Mouse (Mus musculus) kidney, adult 2 months (tissue): ENCODE data around the gene Anpep. TPM values are rescaled to one million over a fixed set of nuclear protein-coding genes. Genes with fewer than 3 reads are reported as not detected.

ENCODE experiments used
- DNase-seq: peaks from one replicate; pipeline ENCODE4 v3.0.0; 2021
- H3K27ac ChIP-seq: fragments of 200-500 bp; 2 replicates; pipeline ENCODE4 v1.5.1; 2012; ENCODE audit warnings: low read depth, low read length, control low read depth, inconsistent platforms; ENCODE audit not compliant: insufficient read depth
- H3K27me3 ChIP-seq: fragments of 200-500 bp; replicated peaks from 2 replicates; pipeline ENCODE4 v1.6.1; 2012; ENCODE audit warnings: mild to moderate bottlenecking, moderate library complexity, low read length, inconsistent platforms; ENCODE audit not compliant: control insufficient read depth, insufficient read depth
- H3K36me3 ChIP-seq: fragments of 200-500 bp; 2 replicates; pipeline ENCODE4 v1.6.1; 2012; ENCODE audit warnings: mild to moderate bottlenecking, moderate library complexity, low read length, inconsistent platforms; ENCODE audit not compliant: control insufficient read depth, insufficient read depth
- H3K4me1 ChIP-seq: fragments of 200-500 bp; 2 replicates; pipeline ENCODE4 v1.6.1; 2011; ENCODE audit warnings: low read length; ENCODE audit not compliant: control insufficient read depth, insufficient read depth
- H3K4me3 ChIP-seq: fragments of 200-500 bp; 2 replicates; pipeline ENCODE4 v1.5.1; 2011; ENCODE audit warnings: mild to moderate bottlenecking, low read depth, low read length, control low read depth; ENCODE audit not compliant: insufficient read depth
- CTCF ChIP-seq: fragments of 200-500 bp; conservative IDR thresholded peaks from 2 replicates; pipeline ENCODE4 v1.5.1; 2011; ENCODE audit warnings: low read depth, mild to moderate bottlenecking, control low read depth, low read length, moderate library complexity, mixed read lengths; ENCODE audit not compliant: insufficient read depth, insufficient read length
- POLR2A ChIP-seq: fragments of 200-500 bp; IDR thresholded peaks from one replicate; pipeline ENCODE4 v1.6.1; 2011; ENCODE audit warnings: low read depth, low read length, control low read depth
- WGBS: fragments of 180-500 bp; shearing (Covaris S2); methylation state at CpG from one replicate; pipeline ENCODE4 v1.1.7; 2018; 5-methylcytosine and 5-hydroxymethylcytosine counted together
- polyA plus RNA-seq: library from polyadenylated mRNA; depleted of rRNA; stranded (reverse); fragments of >200 nt; gene quantifications from 2 replicates; pipeline ENCODE4 v1.2.3, GENCODE M21; 2012

The Anpep gene
- polyA plus RNA-seq, 1 experiment, result 175 TPM

GRCm38 (mm10) chr7:79831145-79831544, 29.7 kb downstream of the Anpep start:
- 0 out of 2 replicates have a peak overlapping the region, but pooled peaks have one; percentile 6 for H3K27ac ChIP-seq
- TF ChIP-seq POLR2A, result no peak
- TF ChIP-seq CTCF, result no peak
- H3K4me3 ChIP-seq, result no peak overlapping the region
- peak; percentile 15 for DNase-seq
- no peaks in the 10 kb centered on the region for H3K27me3 ChIP-seq
- H3K4me1 ChIP-seq, result peaks cover 12% of the 10 kb centered on the region; the same call in 1 of the 2 replicates
- WGBS, result 53% methylated on average over 6 of the region's 6 CpGs
- H3K36me3 ChIP-seq, result peaks cover 2% of the 10 kb centered on the region; the same call in 1 of the 2 replicates

- TF ChIP-seq POLR2A (no peak), CTCF (no peak)
- Histone ChIP-seq H3K36me3 (peaks cover 2% of the 10 kb centered on the region; the same call in 1 of the 2 replicates), H3K4me1 (peaks cover 4% of the 10 kb centered on the region; the same call in 1 of the 2 replicates), H3K4me3 (no peak overlapping the region), H3K27me3 (no peaks in the 10 kb centered on the region), H3K27ac (no peak overlapping the region)
- DNase-seq, result peak; percentile 90
- WGBS, result 58% methylated on average over 3 of the region's 3 CpGs
Observed at GRCm38 (mm10) chr7:79828341-79828740, 32.5 kb downstream of the Anpep start.

- Histone ChIP-seq H3K36me3 (peaks cover 2% of the 10 kb centered on the region; the same call in 1 of the 2 replicates), H3K4me1 (no peaks in the 10 kb centered on the region), H3K4me3 (no peak overlapping the region), H3K27ac (no peak overlapping the region), H3K27me3 (no peaks in the 10 kb centered on the region)
- DNase-seq, result no peak
- 81% methylated on average over 12 of the region's 12 CpGs for WGBS
- TF ChIP-seq CTCF (no peak), POLR2A (no peak)
Observed at GRCm38 (mm10) chr7:79822092-79822695, 38.7 kb downstream of the Anpep start.

GRCm38 (mm10) chr7:79819996-79820395, 40.9 kb downstream of the Anpep start:
- 82% methylated on average over 11 of the region's 11 CpGs for WGBS
- Histone ChIP-seq H3K36me3 (no peaks in the 10 kb centered on the region), H3K4me1 (no peaks in the 10 kb centered on the region), H3K4me3 (no peak overlapping the region), H3K27me3 (no peaks in the 10 kb centered on the region), H3K27ac (no peak overlapping the region)
- DNase-seq, result no peak
- TF ChIP-seq POLR2A, result no peak
- TF ChIP-seq CTCF, result no peak

GRCm38 (mm10) chr7:79819515-79819914, 41.3 kb downstream of the Anpep start:
- no peak for DNase-seq
- Histone ChIP-seq H3K27ac (no peak overlapping the region), H3K4me1 (no peaks in the 10 kb centered on the region), H3K4me3 (no peak overlapping the region), H3K36me3 (no peaks in the 10 kb centered on the region), H3K27me3 (no peaks in the 10 kb centered on the region)
- 51% methylated on average over 4 of the region's 4 CpGs for WGBS
- TF ChIP-seq CTCF, result no peak
- TF ChIP-seq POLR2A, result no peak

GRCm38 (mm10) chr7:79818321-79818720, 42.5 kb downstream of the Anpep start:
- no peak for DNase-seq
- TF ChIP-seq POLR2A, result no peak
- TF ChIP-seq CTCF, result no peak
- Histone ChIP-seq H3K27ac (no peak overlapping the region), H3K36me3 (no peaks in the 10 kb centered on the region), H3K4me3 (no peak overlapping the region), H3K27me3 (no peaks in the 10 kb centered on the region), H3K4me1 (no peaks in the 10 kb centered on the region)
- WGBS, result 37% methylated on average over 6 of the region's 6 CpGs

GRCm38 (mm10) chr7:79813409-79813808, 47.5 kb downstream of the Anpep start:
- no peak overlapping the region for H3K4me3 ChIP-seq
- H3K4me1 ChIP-seq, result no peaks in the 10 kb centered on the region
- no peaks in the 10 kb centered on the region for H3K36me3 ChIP-seq
- no peak for DNase-seq
- 68% methylated on average over 1 of the region's 1 CpGs for WGBS
- H3K27me3 ChIP-seq, result no peaks in the 10 kb centered on the region
- TF ChIP-seq CTCF (no peak), POLR2A (no peak)
- no peak overlapping the region for H3K27ac ChIP-seq
